Mouse (Mus musculus) heart, adult 8-10 months (tissue): ENCODE results near the gene Ovol2. TPM values are rescaled to one million over a fixed set of nuclear protein-coding genes. Genes with fewer than 3 reads are reported as not detected.
"Not testable (repeated sequence)": the region's sequence is repeated elsewhere in the genome, so short reads cannot be mapped to it uniquely, and the experiment has no call there.

Experiments used
- DNase-seq: peaks from one replicate; pipeline ENCODE4 v3.0.0; 2022; ENCODE audit warnings: low spot score
- total RNA-seq, 4 experiments: library from RNA; stranded (reverse); gene quantifications; 2 replicates each; pipeline ENCODE4 v1.2.4; 2022

Ovol2 gene
- not detected for total RNA-seq

GRCm38 (mm10) chr2:144331401-144332302, at the start of gene Ovol2:
Ovol2 (minus strand) TSS chr2:144332146.
- no peak for DNase-seq

- no peak for DNase-seq
Measured at GRCm38 (mm10) chr2:144381741-144382140, 49.8 kb upstream of the Ovol2 start.

- DNase-seq: no peak
Measured at GRCm38 (mm10) chr2:144381293-144381692, 49.3 kb upstream of the Ovol2 start.

GRCm38 (mm10) chr2:144375063-144375703, 43.2 kb upstream of the Ovol2 start:
- DNase-seq: no peak

GRCm38 (mm10) chr2:144373063-144373462, 41.1 kb upstream of the Ovol2 start:
- no peak for DNase-seq

GRCm38 (mm10) chr2:144371566-144371965, 39.6 kb upstream of the Ovol2 start:
- no peak for DNase-seq

- peak; percentile 38 for DNase-seq
Measured at GRCm38 (mm10) chr2:144369511-144369910, 37.6 kb upstream of the Ovol2 start.

GRCm38 (mm10) chr2:144369020-144369421, 37.1 kb upstream of the Ovol2 start:
- peak; percentile 74 for DNase-seq

- DNase-seq: peak; percentile 96
Measured at GRCm38 (mm10) chr2:144368400-144369019, 36.6 kb upstream of the Ovol2 start, which contains the start of the genes Kat14 and Pet117. Kat14 (plus strand) TSS chr2:144368983. Pet117 (plus strand) TSS chr2:144368996.

- DNase-seq: no peak
Measured at GRCm38 (mm10) chr2:144352843-144353242, 20.9 kb upstream of the Ovol2 start.

- DNase-seq: no peak
Measured at GRCm38 (mm10) chr2:144348525-144348924, 16.6 kb upstream of the Ovol2 start.

GRCm38 (mm10) chr2:144343158-144343557, 11.2 kb upstream of the Ovol2 start:
- DNase-seq: no peak

GRCm38 (mm10) chr2:144338149-144338548, 6.2 kb upstream of the Ovol2 start:
- not testable (repeated sequence) for DNase-seq

- no peak for DNase-seq
Measured at GRCm38 (mm10) chr2:144337701-144338100, 5.8 kb upstream of the Ovol2 start.

- no peak for DNase-seq
Measured at GRCm38 (mm10) chr2:144337230-144337629, 5.3 kb upstream of the Ovol2 start.

- DNase-seq: no peak
Measured at GRCm38 (mm10) chr2:144333138-144333842, 1.3 kb upstream of the Ovol2 start.

GRCm38 (mm10) chr2:144332486-144332885, 540 bp upstream of the Ovol2 start:
- no peak for DNase-seq

- no peak for DNase-seq
Measured at GRCm38 (mm10) chr2:144330960-144331371, 980 bp downstream of the Ovol2 start.

- DNase-seq: no peak
Measured at GRCm38 (mm10) chr2:144330352-144330959, 1.5 kb downstream of the Ovol2 start.

- DNase-seq: no peak
Measured at GRCm38 (mm10) chr2:144329937-144330336, 2.0 kb downstream of the Ovol2 start.

- DNase-seq: no peak
Measured at GRCm38 (mm10) chr2:144329451-144329850, 2.5 kb downstream of the Ovol2 start.
